Mouse (Mus musculus) R1 (cell line): Measurements from ENCODE around the gene Vmn1r87.
A peak's percentile ranks its signal among the peaks of the same experiment; 100 is the strongest.

Source experiments
- DNase-seq: peaks from one replicate; pipeline ENCODE4 v3.0.0-alpha.2; 2018; ENCODE audit warnings: low read depth, low spot score

Vmn1r87 gene

DNA sequence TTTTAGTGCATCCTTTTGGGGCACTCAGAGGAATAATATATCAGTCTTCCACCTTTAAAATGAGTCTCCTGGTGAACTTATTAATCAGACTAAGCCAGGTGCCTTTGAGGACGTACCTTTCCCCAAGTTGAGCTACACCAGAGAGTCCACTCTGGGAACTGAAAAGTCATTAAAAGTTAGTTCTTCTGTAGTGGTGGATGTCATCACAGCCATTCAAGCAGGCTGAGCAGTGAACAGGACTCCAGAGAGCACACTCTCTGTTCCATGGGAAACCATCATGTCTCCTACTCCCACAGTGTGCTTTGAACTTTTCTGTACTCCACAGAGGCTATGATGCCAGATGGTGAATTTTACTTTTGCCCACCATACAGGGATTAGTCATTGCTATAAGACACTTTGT is at the start of gene Vmn1r87:
Gene Vmn1r87 (minus strand): TSS at position 101 of the 400 bp plus-strand sequence.
- DNase-seq, result no peak

DNA sequence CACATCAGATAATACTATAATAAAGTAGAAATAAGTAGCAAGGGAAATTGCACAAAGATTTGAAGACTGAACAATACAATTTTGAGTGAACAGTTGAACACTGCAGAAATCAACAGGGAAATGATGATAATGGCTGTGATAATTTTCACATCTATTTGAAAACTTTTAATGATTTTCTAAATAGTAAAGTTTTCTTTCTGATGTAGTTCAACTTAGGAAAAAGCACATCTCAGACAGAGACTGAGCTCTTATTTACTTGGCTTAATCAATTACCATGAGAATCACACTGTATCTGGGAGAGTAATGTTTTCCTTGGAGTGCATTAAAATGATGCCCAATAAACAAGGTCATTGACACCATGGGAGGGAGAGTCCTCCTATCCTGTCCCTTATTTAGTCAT is 19.3 kb upstream of the Vmn1r87 start, which contains the start of gene Vmn1r88:
Gene Vmn1r88 (plus strand): TSS at position 301 of the 400 bp plus-strand sequence.
- no peak for DNase-seq

DNA sequence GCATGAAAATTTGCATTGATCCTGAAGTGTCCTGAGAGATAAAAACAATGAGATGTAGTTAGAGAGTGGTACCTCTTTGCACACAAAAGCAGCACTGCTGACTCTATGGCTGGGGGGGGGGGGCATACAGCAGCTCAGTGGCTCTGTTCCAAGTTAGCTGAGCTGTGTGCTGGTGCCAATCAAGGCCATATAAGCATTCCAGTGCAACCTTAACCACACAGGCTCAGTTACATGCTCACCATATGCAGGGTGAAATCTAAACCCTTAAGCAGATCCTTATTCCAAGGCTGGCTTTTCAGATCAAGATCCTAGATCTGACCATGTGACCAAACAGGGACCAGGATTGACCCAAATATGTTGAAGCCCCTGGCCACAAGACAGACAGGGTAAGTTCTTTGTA is 2.6 kb downstream of the Vmn1r87 start:
- DNase-seq, result no peak

DNA sequence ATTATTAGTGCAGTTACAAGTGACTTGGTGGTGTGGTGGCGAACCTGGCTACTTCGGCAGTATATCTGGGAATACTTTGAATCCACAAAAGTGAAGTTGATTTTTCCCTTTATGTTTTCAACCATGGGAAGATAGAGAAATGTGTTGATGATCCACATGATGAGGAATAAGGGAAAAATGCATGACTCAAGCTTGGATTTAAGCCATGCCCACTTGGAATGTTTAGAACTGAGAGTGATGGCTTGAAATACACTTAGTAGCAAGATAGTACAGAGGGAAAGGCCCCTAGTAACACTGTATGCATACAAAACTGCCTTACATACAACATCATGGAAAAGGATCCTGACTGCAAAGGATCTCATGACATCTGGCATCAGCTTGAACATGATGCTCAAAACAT is 8.1 kb downstream of the Vmn1r87 start:
- DNase-seq, result no peak

DNA sequence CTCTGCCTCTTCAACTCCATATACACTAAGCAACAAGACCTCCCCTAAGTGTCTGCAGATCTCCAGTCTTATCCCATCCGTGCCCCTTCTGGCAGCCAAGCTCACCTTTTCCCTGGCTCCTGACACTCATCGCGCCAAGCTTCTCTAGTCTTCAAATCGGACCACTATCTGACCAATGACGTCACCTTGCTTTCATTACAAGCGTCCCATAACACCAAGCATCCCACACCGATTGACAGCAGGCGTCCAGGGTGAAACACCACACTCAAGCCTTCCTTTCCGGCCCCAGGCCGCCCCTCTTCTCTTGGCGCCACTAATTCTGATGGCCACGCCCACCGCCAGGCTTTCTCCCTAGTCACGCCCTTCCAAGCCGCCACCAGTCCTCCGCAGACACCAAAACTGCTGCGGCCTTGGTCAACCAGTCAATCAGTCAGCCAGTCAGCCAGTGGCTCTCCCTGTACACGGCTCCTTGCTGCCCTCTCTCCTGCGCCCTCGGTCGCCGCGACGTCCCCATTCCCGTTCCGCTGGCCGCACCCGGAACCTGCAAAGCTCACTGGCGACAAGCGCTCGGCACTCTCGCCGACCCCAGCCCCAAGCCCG is 16.3 kb downstream of the Vmn1r87 start:
- DNase-seq, result peak; percentile 52

DNA sequence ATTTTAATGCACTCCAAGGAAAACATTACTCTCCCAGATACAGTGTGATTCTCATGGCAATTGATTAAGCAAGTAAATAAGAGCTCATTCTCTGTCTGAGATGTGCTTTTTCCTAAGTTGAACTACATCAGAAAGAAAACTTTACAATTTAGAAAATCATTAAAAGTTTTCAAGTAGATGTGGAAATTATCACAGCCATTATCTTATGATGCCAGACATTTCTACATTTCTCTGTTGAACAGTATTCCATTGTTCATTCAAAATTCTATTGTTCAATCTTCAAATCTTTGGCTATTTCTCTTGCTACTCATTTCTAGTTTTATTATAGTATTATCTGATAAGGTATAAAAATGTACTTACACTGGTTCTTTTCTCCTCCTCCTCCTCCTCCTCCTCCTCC is 20.1 kb downstream of the Vmn1r87 start, which contains the start of gene Vmn1r86:
Gene Vmn1r86 (minus strand): TSS at position 101 of the 400 bp plus-strand sequence.
- no peak for DNase-seq

DNA sequence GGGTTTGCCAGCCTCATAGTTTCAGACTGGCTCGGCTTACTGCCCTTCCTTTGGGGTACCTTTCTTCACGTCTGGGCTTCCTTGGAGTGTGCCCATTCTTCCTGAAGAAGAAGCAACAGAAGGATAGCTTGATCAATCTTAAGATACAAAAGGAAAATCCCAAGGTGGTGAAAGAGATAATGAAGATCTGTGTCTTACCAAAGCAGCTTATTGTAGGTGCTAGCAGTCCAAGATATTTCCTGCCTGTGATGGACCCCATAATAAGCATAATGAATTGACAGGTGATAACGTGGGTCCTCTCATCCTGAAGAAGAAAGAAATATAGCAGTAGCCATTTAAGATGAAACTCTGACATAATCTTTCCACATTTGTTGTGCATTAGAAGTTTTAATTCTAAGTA is 44.9 kb downstream of the Vmn1r87 start, which contains the start of gene Vmn1r85:
Gene Vmn1r85 (minus strand): TSS at position 101 of the 400 bp plus-strand sequence.
- DNase-seq, result no peak
